Mouse (Mus musculus): Measurements from ENCODE around the gene Rnaset2a. TPM values are rescaled to one million over a fixed set of nuclear protein-coding genes. Genes with fewer than 3 reads are reported as not detected.
"Not testable (repeated sequence)": the region's sequence is repeated elsewhere in the genome, so short reads cannot be mapped to it uniquely, and the experiment has no call there.

Gene Rnaset2a
- polyA plus RNA-seq, 1 experiment from 2014 or later, result 30.5 TPM

GRCm38 (mm10) chr17:8092537-8093526 is 55.1 kb downstream of the Rnaset2a start:
- not testable (repeated sequence) for H3K4me1 ChIP-seq

GRCm38 (mm10) chr17:8091320-8091719 is 56.6 kb downstream of the Rnaset2a start:
- H3K27ac ChIP-seq (replicated peaks); H3K9ac ChIP-seq; H3K4me2 ChIP-seq (replicated peaks); H3K27me3 ChIP-seq; H3K36me3 ChIP-seq; H3K4me3 ChIP-seq (replicated peaks); H3K9me3 ChIP-seq (replicated peaks); H3K4me1 ChIP-seq; ATAC-seq (ENCODE audit: insufficient number of reproducible peaks, low FRiP score, low TSS enrichment, low read depth): not testable (repeated sequence)
- 86% methylated on average over 14 of the region's 14 CpGs for WGBS

More at GRCm38 (mm10) chr17:8092537-8093526, 55.1 kb downstream of the Rnaset2a start:
- WGBS, result 57% methylated on average over 4 of the region's 18 CpGs
- not testable (repeated sequence) for H3K9me3 ChIP-seq (replicated peaks); H3K27me3 ChIP-seq; H3K27ac ChIP-seq (replicated peaks); ATAC-seq (ENCODE audit: insufficient number of reproducible peaks, low FRiP score, low TSS enrichment, low read depth); H3K4me3 ChIP-seq (replicated peaks); H3K4me2 ChIP-seq (replicated peaks); H3K36me3 ChIP-seq; H3K9ac ChIP-seq

GRCm38 (mm10) chr17:8069847-8070246 is 78.0 kb downstream of the Rnaset2a start:
- not testable (repeated sequence) for ATAC-seq (ENCODE audit: insufficient number of reproducible peaks, low FRiP score, low TSS enrichment, low read depth); H3K27me3 ChIP-seq; H3K36me3 ChIP-seq; H3K4me3 ChIP-seq (replicated peaks); H3K27ac ChIP-seq (replicated peaks); H3K9ac ChIP-seq; H3K4me2 ChIP-seq (replicated peaks); H3K9me3 ChIP-seq (replicated peaks); H3K4me1 ChIP-seq
- 53% methylated on average over 2 of the region's 2 CpGs for whole genome bisulfite sequencing

Other genes starting within 250 kb of the Rnaset2a start
- 1.1 and 1.3 TPM in 2 replicates for gene Tagap, start 222.1 kb downstream of the Rnaset2a start, polyA plus RNA-seq (2015; fragmentation: Nextera tagmentation; extraction: Ambion mirVana)
- gene Rsph3a, start 202.5 kb downstream of the Rnaset2a start, polyA plus RNA-seq (2015; fragmentation: Nextera tagmentation; extraction: Ambion mirVana), result 59.3 and 62.1 TPM in 2 replicates
- 0.27 TPM in 1 of 2 replicates, not detected in the other for gene Gm49673, start 309 bp downstream of the Rnaset2a start, polyA plus RNA-seq (2015; fragmentation: Nextera tagmentation; extraction: Ambion mirVana)
- gene Fgfr1op, start 17.4 kb upstream of the Rnaset2a start, polyA plus RNA-seq (2015; fragmentation: Nextera tagmentation; extraction: Ambion mirVana), result 29.7 and 34.6 TPM in 2 replicates
- 0.37 TPM in 1 of 2 replicates, not detected in the other for gene Ccr6, start 87.9 kb upstream of the Rnaset2a start, polyA plus RNA-seq (2015; fragmentation: Nextera tagmentation; extraction: Ambion mirVana)
- 159 and 161 TPM in 2 replicates for gene Mpc1, start 134.8 kb upstream of the Rnaset2a start, polyA plus RNA-seq (2015; fragmentation: Nextera tagmentation; extraction: Ambion mirVana)
- gene Sft2d1, start 163.0 kb upstream of the Rnaset2a start, polyA plus RNA-seq (2015; fragmentation: Nextera tagmentation; extraction: Ambion mirVana), result 60.6 and 72.1 TPM in 2 replicates
- gene Prr18, start 189.4 kb upstream of the Rnaset2a start, polyA plus RNA-seq (2015; fragmentation: Nextera tagmentation; extraction: Ambion mirVana), result 0.35 and 1.2 TPM in 2 replicates
- gene T2, start 207.9 kb upstream of the Rnaset2a start, polyA plus RNA-seq (2015; fragmentation: Nextera tagmentation; extraction: Ambion mirVana), result 0.60 and 1.2 TPM in 2 replicates

Measured in embryonic facial prominence, embryonic 15.5 days (tissue).